Mouse (Mus musculus): Measurements from ENCODE around the gene Rnase2b.

- no peak for TF ChIP-seq CTCF (IDR thresholded peaks at IDR 0.05; ENCODE audit: low read depth)
- TF ChIP-seq EP300 (optimal IDR thresholded peaks at IDR 0.05): no peak
Observed at GRCm38 (mm10) chr14:51146685-51147084, 15.4 kb upstream of the Rnase2b start, which contains the start of gene Rnase1.
